Mouse (Mus musculus) intestine, postnatal 0 days (tissue): ENCODE measurements at regions not wholly inside any gene's neighbourhood (a gene's known extent, or its start where the extent isn't known, plus 50 kb on each side); places are given as distances from the start of the nearest gene placed in this dataset.

Source experiments
- ATAC-seq: fragments of 200-750 bp; cut with Nextera tagmentation; 2 replicates; pipeline ENCODE4 v1.8.0; 2017; ENCODE audit warnings: mild to moderate bottlenecking, moderate TSS enrichment, moderate library complexity
- H3K27ac ChIP-seq: fragments of 300-500 bp; sonication (generic); 2 replicates; pipeline ENCODE4 v1.5.1; 2014; ENCODE audit warnings: mild to moderate bottlenecking, low read depth, low read length, moderate library complexity
- H3K27me3 ChIP-seq: fragments of 300-500 bp; sonication (generic); replicated peaks from 2 replicates; pipeline ENCODE4 v1.6.1; 2014; ENCODE audit warnings: low read length, mixed read lengths; ENCODE audit not compliant: control insufficient read depth, insufficient read depth
- H3K36me3 ChIP-seq: fragments of 300-500 bp; sonication (generic); 2 replicates; pipeline ENCODE4 v1.6.1; 2014; ENCODE audit warnings: mild to moderate bottlenecking, moderate library complexity; ENCODE audit not compliant: control insufficient read depth, insufficient read depth
- H3K4me1 ChIP-seq: fragments of 300-500 bp; sonication (generic); replicated peaks from 2 replicates; pipeline ENCODE4 v1.6.1; 2014; ENCODE audit warnings: antibody characterized with exemption, low read length, mixed read lengths; ENCODE audit not compliant: control insufficient read depth, insufficient read depth
- H3K4me2 ChIP-seq: fragments of 300-500 bp; sonication (generic); replicated peaks from 2 replicates; pipeline ENCODE4 v1.6.1; 2014; ENCODE audit warnings: low read depth, mild to moderate bottlenecking, moderate library complexity
- H3K4me3 ChIP-seq: fragments of 300-500 bp; sonication (generic); 2 replicates; pipeline ENCODE4 v1.5.1; 2014; ENCODE audit warnings: low read depth, low read length
- H3K9ac ChIP-seq: fragments of 300-500 bp; sonication (generic); 2 replicates; pipeline ENCODE4 v1.6.1; 2014; ENCODE audit warnings: mild to moderate bottlenecking, low read depth, low read length
- H3K9me3 ChIP-seq: fragments of 300-500 bp; sonication (generic); 2 replicates; pipeline ENCODE4 v1.6.1; 2016; ENCODE audit warnings: mixed run types; ENCODE audit not compliant: control insufficient read depth
- CTCF ChIP-seq: sonication (generic); IDR thresholded peaks from 2 replicates; pipeline ENCODE4 v1.5.1; 2016; ENCODE audit warnings: low read depth, mild to moderate bottlenecking, control low read depth, antibody characterized with exemption, moderate library complexity
- WGBS: fragments of 180-500 bp; shearing (Covaris S2); extraction: QIAGEN DNeasy Blood & Tissue Kit; methylation state at CpG from one replicate; pipeline ENCODE4 v1.1.7; 2014; 5-methylcytosine and 5-hydroxymethylcytosine counted together

- no peak for TF ChIP-seq CTCF
- Histone ChIP-seq H3K4me1 (peaks cover 15% of the 10 kb centered on the region; the same call in 1 of the 2 replicates), H3K27ac (peak overlapping the region; percentile 63), H3K4me3 (no peak overlapping the region), H3K9ac (no peak overlapping the region), H3K27me3 (no peaks in the 10 kb centered on the region), H3K4me2 (no peak overlapping the region), H3K36me3 (no peaks in the 10 kb centered on the region), H3K9me3 (no peaks in the 10 kb centered on the region)
- 52% methylated on average over 6 of the region's 6 CpGs for WGBS
- no peak for ATAC-seq
Measured at GRCm38 (mm10) chr1:64301530-64302061, 179.5 kb upstream of the Klf7 start.

- Histone ChIP-seq H3K27ac (peak overlapping the region; percentile 63), H3K27me3 (no peaks in the 10 kb centered on the region), H3K36me3 (no peaks in the 10 kb centered on the region), H3K4me1 (peaks cover 15% of the 10 kb centered on the region; the same call in 1 of the 2 replicates), H3K4me2 (no peak overlapping the region), H3K4me3 (no peak overlapping the region), H3K9ac (no peak overlapping the region), H3K9me3 (no peaks in the 10 kb centered on the region)
- ATAC-seq, result peak; percentile 91
- 56% methylated on average over 8 of the region's 8 CpGs for WGBS
- no peak for TF ChIP-seq CTCF
Measured at GRCm38 (mm10) chr1:64300951-64301529, 179.0 kb upstream of the Klf7 start.

- Histone ChIP-seq H3K4me3 (no peak overlapping the region), H3K36me3 (no peaks in the 10 kb centered on the region), H3K27ac (no peak overlapping the region), H3K9ac (no peak overlapping the region), H3K4me1 (peaks cover 18% of the 10 kb centered on the region), H3K27me3 (no peaks in the 10 kb centered on the region), H3K4me2 (no peak overlapping the region), H3K9me3 (no peaks in the 10 kb centered on the region)
- TF ChIP-seq CTCF, result no peak
- no peak for ATAC-seq
- 47% methylated on average over 2 of the region's 2 CpGs for WGBS
Measured at GRCm38 (mm10) chr1:64298950-64299349, 176.9 kb upstream of the Klf7 start.

- Histone ChIP-seq H3K9me3 (no peaks in the 10 kb centered on the region), H3K36me3 (no peaks in the 10 kb centered on the region), H3K27ac (no peak overlapping the region), H3K27me3 (no peaks in the 10 kb centered on the region), H3K4me2 (no peak overlapping the region), H3K4me3 (no peak overlapping the region), H3K4me1 (peaks cover 16% of the 10 kb centered on the region), H3K9ac (no peak overlapping the region)
- ATAC-seq, result no peak
- WGBS, result 91% methylated on average over 14 of the region's 14 CpGs
- TF ChIP-seq CTCF, result no peak
Measured at GRCm38 (mm10) chr1:64298188-64298587, 176.1 kb upstream of the Klf7 start.

GRCm38 (mm10) chr1:64297343-64297742 lies 175.3 kb upstream of the Klf7 start:
- H3K27ac ChIP-seq, result no peak overlapping the region
- 86% methylated on average over 5 of the region's 5 CpGs for WGBS
- H3K9me3 ChIP-seq, result no peaks in the 10 kb centered on the region
- H3K9ac ChIP-seq, result no peak overlapping the region
- H3K4me2 ChIP-seq, result no peak overlapping the region
- no peaks in the 10 kb centered on the region for H3K36me3 ChIP-seq
- no peaks in the 10 kb centered on the region for H3K27me3 ChIP-seq
- H3K4me3 ChIP-seq, result no peak overlapping the region
- ATAC-seq, result no peak
- TF ChIP-seq CTCF, result no peak
- peaks cover 14% of the 10 kb centered on the region for H3K4me1 ChIP-seq

GRCm38 (mm10) chr1:64295512-64295945 lies 173.4 kb upstream of the Klf7 start:
- Histone ChIP-seq H3K4me1 (peaks cover 8% of the 10 kb centered on the region), H3K9ac (no peak overlapping the region; the same call in 1 of the 2 replicates), H3K4me3 (no peak overlapping the region), H3K36me3 (no peaks in the 10 kb centered on the region), H3K27me3 (no peaks in the 10 kb centered on the region), H3K27ac (peak overlapping the region; percentile 50; the same call in 1 of the 2 replicates), H3K4me2 (0 out of 2 replicates have a peak overlapping the region, but pooled peaks have one; percentile 33), H3K9me3 (no peaks in the 10 kb centered on the region)
- 25% methylated on average over 6 of the region's 6 CpGs for WGBS
- ATAC-seq, result peak; percentile 46
- TF ChIP-seq CTCF, result no peak
